Mouse (Mus musculus): Measurements from ENCODE around the gene Ssbp4.

Ssbp4 gene

GRCm38 (mm10) chr8:70606780-70607602 lies 1.7 kb downstream of the Ssbp4 start:
- no peak for DNase-seq (ENCODE audit: low spot score)

- no peak for DNase-seq (ENCODE audit: low spot score)
These were observed 2.5 kb downstream of the Ssbp4 start for GRCm38 (mm10) chr8:70605871-70606779.

GRCm38 (mm10) chr8:70604558-70604957 lies 4.1 kb downstream of the Ssbp4 start:
- DNase-seq (ENCODE audit: low spot score): no peak

- no peak for DNase-seq (ENCODE audit: low spot score)
These were observed 6.4 kb downstream of the Ssbp4 start for GRCm38 (mm10) chr8:70602139-70602811.

GRCm38 (mm10) chr8:70601271-70601649 lies 7.4 kb downstream of the Ssbp4 start:
- DNase-seq (ENCODE audit: low spot score): peak; percentile 92

GRCm38 (mm10) chr8:70600473-70601270 lies 8.0 kb downstream of the Ssbp4 start:
- no peak for DNase-seq (ENCODE audit: low spot score)

GRCm38 (mm10) chr8:70599507-70600290 lies 9.0 kb downstream of the Ssbp4 start:
- DNase-seq (ENCODE audit: low spot score): no peak

- DNase-seq (ENCODE audit: low spot score): no peak
These were observed 9.9 kb downstream of the Ssbp4 start for GRCm38 (mm10) chr8:70598722-70599121.

- peak; percentile 74 for DNase-seq (ENCODE audit: low spot score)
These were observed 10.4 kb downstream of the Ssbp4 start for GRCm38 (mm10) chr8:70598283-70598682.

- no peak for DNase-seq (ENCODE audit: low spot score)
These were observed 11.0 kb downstream of the Ssbp4 start for GRCm38 (mm10) chr8:70597417-70598272.

- no peak for DNase-seq (ENCODE audit: low spot score)
These were observed 11.8 kb downstream of the Ssbp4 start for GRCm38 (mm10) chr8:70596775-70597416.

GRCm38 (mm10) chr8:70596216-70596615 lies 12.5 kb downstream of the Ssbp4 start:
- DNase-seq (ENCODE audit: low spot score): no peak

GRCm38 (mm10) chr8:70595811-70596210 lies 12.9 kb downstream of the Ssbp4 start:
- no peak for DNase-seq (ENCODE audit: low spot score)

- no peak for DNase-seq (ENCODE audit: low spot score)
These were observed 13.8 kb downstream of the Ssbp4 start for GRCm38 (mm10) chr8:70594621-70595564.

- peak; percentile 97 for DNase-seq (ENCODE audit: low spot score)
These were observed 14.6 kb downstream of the Ssbp4 start, which contains the start of gene Isyna1 for GRCm38 (mm10) chr8:70593961-70594609. Gene Isyna1 (plus strand): TSS chr8:70594373.

- peak; percentile 83 for DNase-seq (ENCODE audit: low spot score)
These were observed 15.5 kb downstream of the Ssbp4 start for GRCm38 (mm10) chr8:70593173-70593572.

GRCm38 (mm10) chr8:70591569-70591968 lies 17.1 kb downstream of the Ssbp4 start:
- DNase-seq (ENCODE audit: low spot score): no peak
